9 mouse cellular contexts compared by ENCODE assay signal in genomic region chr8:121909663-121910062, GRCm38 (mm10). TPM values are rescaled to one million over a fixed set of nuclear protein-coding genes. Genes with fewer than 3 reads are reported as not detected.
DNase-seq lines count a peak whose midpoint lies in the region; ATAC-seq lines count a peak whose summit lies in the region.
"Had no signal": no experiment of that assay in that cellular context is flagged by ENCODE, and none has a peak within 500 bp of the region (broad histone marks: within the 10 kb centered on the region; RNA-seq: fewer than 3 reads in every experiment).

No protein-coding gene starts in this region.

- no peak overlapping the region for H3K27ac ChIP-seq in forebrain, embryonic 11.5 days (ENCODE audit: low read depth, low read length)
- no peak overlapping the region for H3K27ac ChIP-seq in forebrain, embryonic 15.5 days (replicated peaks)
- H3K27ac ChIP-seq: limb, embryonic 13.5 days had no signal

- no peak overlapping the region for H3K9ac ChIP-seq in forebrain, embryonic 11.5 days (ENCODE audit: low read length)
- no peak overlapping the region for H3K9ac ChIP-seq in forebrain, embryonic 15.5 days (replicated peaks)
- H3K9ac ChIP-seq: limb, embryonic 13.5 days had no signal

- peak; percentile 81 for DNase-seq in forebrain, embryonic 11.5 days (ENCODE audit: low spot score)
- DNase-seq in CD4-positive helper T cell, adult 2 months (ENCODE audit: low read depth, low spot score), result peak; percentile 84
- peak; percentile 79 for DNase-seq in c-Kit-negative CD71-positive TER-119-positive erythroid progenitor cells, embryonic 14.5 days (ENCODE audit: low read depth, low spot score)
- peak; percentile 79 for DNase-seq in gastrocnemius, postnatal 10 days
- DNase-seq in layer of hippocampus, postnatal 14 days (ENCODE audit: low spot score in 2 of 2), result peak; percentile 76 to 88
- peak; percentile 71 for DNase-seq in lung, postnatal 25 days (ENCODE audit: low spot score)
- peak; percentile 60 to 72 for DNase-seq in spleen, postnatal 14 days (ENCODE audit: low spot score in 2 of 2)

- H3K36me3 ChIP-seq in forebrain, embryonic 11.5 days (ENCODE audit: control insufficient read depth, insufficient read depth, low read length), result no peaks in the 10 kb centered on the region
- H3K36me3 ChIP-seq in forebrain, embryonic 15.5 days, result no peaks in the 10 kb centered on the region
- H3K36me3 ChIP-seq: limb, embryonic 13.5 days had no signal

- H3K9me3 ChIP-seq in forebrain, embryonic 11.5 days (ENCODE audit: control insufficient read depth, low read length), result no peaks in the 10 kb centered on the region
- H3K9me3 ChIP-seq in forebrain, embryonic 15.5 days, result no peaks in the 10 kb centered on the region
- H3K9me3 ChIP-seq: limb, embryonic 13.5 days had no signal

- no peak overlapping the region for H3K4me3 ChIP-seq in forebrain, embryonic 11.5 days (ENCODE audit: low read depth, low read length)
- no peak overlapping the region for H3K4me3 ChIP-seq in forebrain, embryonic 15.5 days
- H3K4me3 ChIP-seq: limb, embryonic 13.5 days had no signal

- H3K4me2 ChIP-seq in forebrain, embryonic 11.5 days (ENCODE audit: low read depth, low read length, severe bottlenecking), result no peak overlapping the region
- H3K4me2 ChIP-seq in forebrain, embryonic 15.5 days (replicated peaks), result no peak overlapping the region
- H3K4me2 ChIP-seq: limb, embryonic 13.5 days had no signal

- no peak for ATAC-seq in forebrain, embryonic 11.5 days (replicated peaks; ENCODE audit: low FRiP score)
- no peak for ATAC-seq in forebrain, embryonic 15.5 days (replicated peaks)

- H3K4me1 ChIP-seq in forebrain, embryonic 11.5 days (replicated peaks; ENCODE audit: control insufficient read depth, insufficient read depth, low read length), result peaks cover 10% of the 10 kb centered on the region; the same call in 1 of the 2 replicates
- H3K4me1 ChIP-seq in forebrain, embryonic 15.5 days, result peaks cover 28% of the 10 kb centered on the region

- WGBS in forebrain, embryonic 11.5 days, result 4% methylated on average over 6 of the region's 6 CpGs
- 6% methylated on average over 6 of the region's 6 CpGs for WGBS in forebrain, embryonic 15.5 days

- H3K27me3 ChIP-seq in forebrain, embryonic 11.5 days (ENCODE audit: control insufficient read depth, insufficient read depth, low read length), result peaks cover 6% of the 10 kb centered on the region; the same call in 1 of the 2 replicates
- no peaks in the 10 kb centered on the region for H3K27me3 ChIP-seq in forebrain, embryonic 15.5 days

RNA-seq across cellular contexts. Expression of gene Slc7a5, which starts 2.2 kb away (rescaled TPM):
- 37.1 and 43.0 TPM in 2 replicates for polyA plus RNA-seq in forebrain, embryonic 11.5 days (2014; fragmentation: Nextera tagmentation; extraction: Ambion mirVana)
- 39.2 and 45.8 TPM in 2 replicates for polyA plus RNA-seq in forebrain, embryonic 15.5 days (2015; fragmentation: Nextera tagmentation; extraction: Ambion mirVana)
- total RNA-seq in gastrocnemius, postnatal 10 days (2021), result 10 to 100 TPM in 1 of 2 experiments, 1 to 10 TPM in 1; 8.1 to 10.7 TPM
- total RNA-seq in layer of hippocampus, postnatal 14 days (2021), result 100 to 1,000 TPM; 133 to 140 TPM

RNA-seq across cellular contexts. Expression of gene Car5a, which starts 35.0 kb away (rescaled TPM):
- not detected in 2 replicates for polyA plus RNA-seq in forebrain, embryonic 11.5 days (2014; fragmentation: Nextera tagmentation; extraction: Ambion mirVana)
- polyA plus RNA-seq in forebrain, embryonic 15.5 days (2015; fragmentation: Nextera tagmentation; extraction: Ambion mirVana), result 0.37 and 0.43 TPM in 2 replicates
- not detected for total RNA-seq in gastrocnemius, postnatal 10 days (2021)
- total RNA-seq in layer of hippocampus, postnatal 14 days (2021), result not detected
- polyA plus RNA-seq: limb, embryonic 13.5 days had no signal

RNA-seq across cellular contexts. Expression of gene Banp, which starts 39.9 kb away (rescaled TPM):
- polyA plus RNA-seq in forebrain, embryonic 11.5 days (2014; fragmentation: Nextera tagmentation; extraction: Ambion mirVana), result 53.1 and 60.9 TPM in 2 replicates
- 64.8 and 65.3 TPM in 2 replicates for polyA plus RNA-seq in forebrain, embryonic 15.5 days (2015; fragmentation: Nextera tagmentation; extraction: Ambion mirVana)
- total RNA-seq in gastrocnemius, postnatal 10 days (2021), result 10 to 100 TPM in 1 of 2 experiments, 1 to 10 TPM in 1; 6.0 to 11.1 TPM
- 10 to 100 TPM; 27.1 to 43.0 TPM for total RNA-seq in layer of hippocampus, postnatal 14 days (2021)

Comparison
In these comparisons a context has a peak if more than half of its experiments do, and no peak if none do; other contexts are left out.
1. RNA of gene Slc7a5, which starts 2.2 kb away (total RNA-seq): 133 to 140 TPM in layer of hippocampus, postnatal 14 days; 8.1 to 10.7 TPM in gastrocnemius, postnatal 10 days; every median in the first group is over 10 times any median in the second.
2. Peak in every context shown above with its lines, with median percentiles within 50 percentile points of each other: DNase-seq.